Mouse (Mus musculus) Muller cell, postnatal 12 days (primary cell): ENCODE data around the gene BC049715.
A peak's percentile ranks its signal among the peaks of the same experiment; 100 is the strongest.
"Not testable (repeated sequence)": the region's sequence is repeated elsewhere in the genome, so short reads cannot be mapped to it uniquely, and the experiment has no call there.

Source experiments
- DNase-seq: peaks from one replicate; pipeline ENCODE4 v3.0.0-alpha.2; 2015; ENCODE audit errors: inconsistent ontology term

Gene BC049715

DNA sequence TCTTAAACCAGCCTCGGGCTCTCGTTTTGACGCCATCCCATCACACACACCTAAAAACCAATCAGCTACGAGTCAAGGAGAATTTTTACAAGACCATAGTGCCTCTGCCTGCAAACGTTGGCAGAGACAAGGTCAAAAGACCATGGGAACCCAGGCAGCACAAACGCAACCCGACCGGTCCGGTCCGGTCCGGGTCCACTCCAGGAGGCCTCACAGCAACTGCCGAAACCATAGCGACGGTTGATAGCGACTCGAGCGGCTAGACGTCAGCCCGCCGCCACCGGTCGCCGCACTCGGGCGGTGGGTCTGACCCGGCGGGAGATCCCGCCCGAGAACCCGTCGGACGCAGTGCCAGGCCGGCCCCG, at the start of gene BC049715:
Gene BC049715, plus strand, starts transcription at position 111 of the 365 bp plus-strand sequence.
- no peak for DNase-seq

DNA sequence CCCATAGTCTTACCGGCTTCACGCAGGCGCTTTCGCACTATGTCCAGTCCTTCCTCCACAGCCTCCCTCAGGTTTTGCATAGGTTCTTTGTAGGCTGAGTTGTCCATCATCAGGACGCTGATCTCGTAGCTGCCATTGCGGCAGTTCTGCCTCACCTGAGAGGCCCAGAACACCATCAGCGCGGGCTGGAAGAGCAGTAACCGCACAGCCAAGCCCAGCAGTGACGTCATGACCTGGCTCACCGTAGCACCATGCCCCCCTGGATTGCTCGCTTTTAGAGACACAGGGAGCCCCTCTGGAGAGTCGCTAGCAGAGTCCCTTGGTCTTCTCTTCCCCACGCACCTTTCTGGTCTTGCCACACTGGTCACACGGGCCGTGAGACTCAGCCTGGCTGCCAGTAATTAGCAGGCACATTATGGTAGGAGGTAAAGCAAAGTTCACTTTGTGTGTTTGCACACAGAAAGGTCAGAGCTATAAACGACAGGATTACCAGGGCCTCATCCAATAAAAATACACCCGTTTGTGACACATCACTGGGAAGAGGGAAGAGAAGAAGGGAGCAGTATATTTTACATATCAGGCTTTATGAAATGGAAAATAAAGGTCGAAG, 45.9 kb upstream of the BC049715 start, which contains the start of gene Gucy2c:
Gene Gucy2c, minus strand, starts transcription at position 389 of the 610 bp plus-strand sequence.
- DNase-seq = no peak

GRCm38 (mm10) chr6:136782146-136782545, 45.3 kb upstream of the BC049715 start:
- DNase-seq = no peak

GRCm38 (mm10) chr6:136782761-136783160, 44.7 kb upstream of the BC049715 start:
- no peak for DNase-seq

- no peak for DNase-seq
Observed at GRCm38 (mm10) chr6:136789391-136789971, 37.9 kb upstream of the BC049715 start.

- DNase-seq = no peak
Observed at GRCm38 (mm10) chr6:136792884-136793758, 34.3 kb upstream of the BC049715 start.

- DNase-seq = no peak
Observed at GRCm38 (mm10) chr6:136793831-136794525, 33.4 kb upstream of the BC049715 start.

- DNase-seq = no peak
Observed at GRCm38 (mm10) chr6:136795110-136795509, 32.3 kb upstream of the BC049715 start.

GRCm38 (mm10) chr6:136795850-136796249, 31.6 kb upstream of the BC049715 start:
- no peak for DNase-seq

DNA sequence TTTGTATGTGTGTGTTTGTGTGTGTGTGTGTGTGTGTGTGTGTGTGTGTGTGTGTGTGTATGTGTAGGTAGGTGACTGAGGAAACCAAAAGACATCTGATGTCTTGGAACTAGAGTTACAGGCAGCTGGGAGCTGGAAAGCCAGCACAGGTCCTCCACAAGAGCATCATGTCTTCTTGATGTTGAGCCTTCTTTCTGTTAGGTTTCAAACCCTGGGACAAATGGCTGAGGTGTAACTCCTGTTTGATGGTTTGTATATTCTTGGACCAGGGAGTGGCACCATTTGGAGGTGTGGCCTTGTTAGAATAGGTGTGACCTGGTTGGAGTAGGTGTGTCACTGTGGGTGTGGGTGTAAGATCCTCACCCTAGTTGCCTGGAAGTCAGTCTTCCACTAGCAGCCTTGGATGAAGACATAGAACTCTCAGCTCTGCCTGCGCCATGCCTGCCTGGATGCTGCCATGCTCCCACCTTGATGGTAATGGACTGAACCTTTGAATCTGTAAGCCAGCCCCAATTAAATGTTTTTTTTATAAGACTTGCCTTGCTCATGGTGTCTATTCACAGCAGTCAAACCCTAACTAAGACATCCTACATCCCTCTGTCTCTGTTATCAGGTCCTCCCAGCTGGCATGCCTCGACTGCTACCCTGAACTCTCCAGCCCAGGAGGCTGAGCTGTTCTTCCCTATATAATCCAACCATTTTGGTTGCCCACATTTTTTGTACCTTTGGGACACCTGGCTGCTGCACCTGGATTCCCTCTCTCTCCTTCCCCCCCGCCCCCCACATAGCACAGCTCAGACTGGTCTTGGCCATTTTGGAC, 29.3 kb upstream of the BC049715 start:
- DNase-seq = not testable (repeated sequence)

DNA sequence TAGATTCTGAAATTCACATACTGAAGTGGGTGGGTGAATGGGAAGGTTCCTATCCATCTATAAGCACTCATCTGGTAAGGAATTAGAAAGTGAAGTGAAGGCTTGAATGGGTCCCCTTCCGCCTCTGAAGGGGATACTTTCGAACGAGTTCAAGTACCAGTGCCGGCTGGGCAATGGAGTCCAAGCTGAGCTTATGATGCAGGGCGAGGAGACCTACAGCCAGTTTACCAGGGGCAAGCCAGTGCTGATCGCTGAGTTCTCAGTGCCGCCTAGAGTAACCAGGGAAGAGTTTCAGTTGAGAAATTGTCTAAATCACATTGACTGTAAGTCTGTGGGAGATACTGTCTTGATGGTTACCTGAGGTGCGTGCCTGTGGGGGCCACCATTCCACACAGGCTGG, 26.7 kb upstream of the BC049715 start:
- DNase-seq = no peak

GRCm38 (mm10) chr6:136801274-136801673, 26.2 kb upstream of the BC049715 start:
- DNase-seq = no peak

GRCm38 (mm10) chr6:136803093-136803738, 24.2 kb upstream of the BC049715 start:
- DNase-seq = no peak

- DNase-seq = peak; percentile 93
Observed at GRCm38 (mm10) chr6:136803739-136804633, 23.4 kb upstream of the BC049715 start, which contains the start of gene Hist4h4. Gene Hist4h4 (minus strand): TSS chr6:136804415.

GRCm38 (mm10) chr6:136804705-136805408, 22.6 kb upstream of the BC049715 start:
- no peak for DNase-seq

DNA sequence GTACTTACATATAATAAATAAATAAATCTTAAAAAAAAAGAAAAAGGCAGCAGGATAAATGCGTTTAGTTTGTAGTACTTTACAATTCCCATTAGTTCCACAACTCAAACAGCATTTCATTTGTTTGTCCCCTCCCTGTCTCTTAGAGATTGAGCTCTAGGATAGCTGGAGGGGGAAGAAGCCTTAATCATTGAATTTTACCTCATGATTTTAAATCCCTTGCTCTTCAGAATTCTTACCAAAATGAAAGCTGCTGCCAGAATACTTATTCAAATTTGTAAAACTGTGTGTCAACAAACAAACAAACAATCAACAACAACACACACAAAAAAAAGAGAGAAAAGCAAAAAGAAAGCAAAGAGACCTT, 22.0 kb upstream of the BC049715 start:
- no peak for DNase-seq

- no peak for DNase-seq
Observed at GRCm38 (mm10) chr6:136806819-136807218, 20.6 kb upstream of the BC049715 start.

DNA sequence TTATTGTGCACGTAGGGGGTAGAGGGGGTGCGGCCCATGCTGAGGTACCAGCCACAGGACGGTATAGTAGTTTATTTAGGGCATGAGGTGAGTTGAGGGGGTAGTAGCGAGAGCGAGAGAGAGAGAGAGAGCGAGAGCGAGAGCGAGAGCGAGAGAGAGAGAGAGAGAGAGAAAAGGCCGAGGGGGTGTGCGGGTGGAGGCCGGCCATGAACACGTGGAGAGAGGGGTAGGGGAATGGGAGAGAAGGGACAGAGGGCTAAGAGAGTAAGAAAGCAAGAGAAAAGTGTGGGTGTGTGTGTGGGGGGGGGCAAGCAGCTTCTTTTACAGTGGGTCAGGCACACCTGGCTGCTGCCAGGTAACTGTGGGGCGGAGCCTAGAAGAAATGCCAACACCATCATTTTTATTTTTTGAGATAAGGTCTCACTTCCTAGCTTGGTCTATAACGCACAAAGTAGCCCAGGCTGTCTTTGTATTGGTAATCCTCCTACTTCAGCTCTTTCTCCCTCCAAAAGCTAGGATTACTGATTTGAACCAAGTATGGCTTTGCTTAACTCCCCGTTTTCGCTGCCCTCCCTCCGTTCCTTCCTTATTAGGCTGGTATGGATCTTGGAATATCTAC, 19.9 kb upstream of the BC049715 start:
- no peak for DNase-seq
